ENCODE assay signal across 10 mouse cellular contexts in the genomic region with DNA sequence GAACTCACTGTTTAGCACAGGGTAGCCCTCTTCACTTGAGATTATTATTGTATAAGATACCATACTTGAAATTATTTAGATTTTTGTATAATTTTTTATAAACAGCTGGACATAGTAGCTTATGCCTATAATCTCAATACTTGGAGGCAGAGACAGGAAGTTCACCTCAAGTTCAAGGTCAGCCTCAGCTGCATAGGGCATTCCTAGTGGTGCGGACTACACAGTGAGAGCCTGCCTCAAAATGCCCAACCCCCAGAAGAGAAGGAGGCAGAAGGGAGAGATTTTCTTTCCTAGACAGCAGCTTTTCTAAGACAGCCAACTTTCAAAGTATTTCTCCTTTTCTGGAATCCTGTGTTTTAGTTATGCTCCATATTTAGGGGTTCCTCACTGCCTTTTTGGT.
"Had no signal": no experiment of that assay in that cellular context is flagged by ENCODE, and none has a peak within 500 bp of the region (broad histone marks: within the 10 kb centered on the region; RNA-seq: fewer than 3 reads in every experiment).

No protein-coding gene starts in this region.

- H3K27me3 ChIP-seq: kidney, embryonic 15.5 days; liver, embryonic 13.5 days; midbrain, embryonic 13.5 days had no signal

- DNase-seq: kidney, adult 2 months; kidney, postnatal 14 days; left cerebral cortex, postnatal 4 days; liver, embryonic 13.5 days; lung, adult 2 months; right cerebral cortex, postnatal 14 days; thymus, postnatal 4 days had no signal

- H3K27ac ChIP-seq: kidney, embryonic 15.5 days; liver, embryonic 13.5 days; midbrain, embryonic 13.5 days; stomach, postnatal 0 days had no signal

- H3K4me3 ChIP-seq: kidney, embryonic 15.5 days; liver, embryonic 13.5 days; midbrain, embryonic 13.5 days had no signal

- H3K9me3 ChIP-seq: kidney, embryonic 15.5 days; liver, embryonic 13.5 days; midbrain, embryonic 13.5 days had no signal

- H3K4me1 ChIP-seq: liver, embryonic 13.5 days; midbrain, embryonic 13.5 days had no signal

- H3K36me3 ChIP-seq: kidney, embryonic 15.5 days; liver, embryonic 13.5 days; midbrain, embryonic 13.5 days had no signal

- H3K9ac ChIP-seq: kidney, embryonic 15.5 days; liver, embryonic 13.5 days; midbrain, embryonic 13.5 days had no signal
